Mouse (Mus musculus) C2C12 (cell line): ENCODE measurements at regions not wholly inside any gene's neighbourhood (a gene's known extent, or its start where the extent isn't known, plus 50 kb on each side); places are given as distances from the start of the nearest gene placed in this dataset.
A peak's percentile ranks its signal among the peaks of the same experiment; 100 is the strongest.

Source experiments
- H3K27me3 ChIP-seq: one replicate; pipeline ENCODE4 v1.6.1; 2011; ENCODE audit not compliant: control insufficient read depth, insufficient read depth, insufficient read length
- H3K36me3 ChIP-seq: one replicate; pipeline ENCODE4 v1.6.1; 2011; ENCODE audit not compliant: control insufficient read depth, insufficient read depth
- H3K4me3 ChIP-seq: one replicate; pipeline ENCODE4 v1.5.1; 2011; ENCODE audit warnings: mild to moderate bottlenecking, control low read depth; ENCODE audit not compliant: poor library complexity, insufficient read depth, severe bottlenecking
- H3K79me2 ChIP-seq: one replicate; pipeline ENCODE4 v1.6.1; 2011; ENCODE audit not compliant: control insufficient read depth, insufficient read depth
- H3K79me3 ChIP-seq: one replicate; pipeline ENCODE4 v1.6.1; 2011; ENCODE audit warnings: low read depth, control low read depth
- H3ac ChIP-seq: one replicate; pipeline ENCODE3; 2011; ENCODE audit warnings: low read depth; ENCODE audit not compliant: control insufficient read depth, insufficient read length
- CEBPB ChIP-seq: IDR thresholded peaks from one replicate; pipeline ENCODE4 v1.6.1; 2011; ENCODE audit warnings: low read depth, mild to moderate bottlenecking, control low read depth, moderate library complexity
- CTCF ChIP-seq: IDR thresholded peaks from one replicate; pipeline ENCODE4 v1.5.1; 2011; ENCODE audit not compliant: control insufficient read depth, insufficient read depth, insufficient read length
- FOSL1 ChIP-seq: IDR thresholded peaks from one replicate; pipeline ENCODE4 v1.8.0; 2011; ENCODE audit warnings: mild to moderate bottlenecking, low read length; ENCODE audit not compliant: poor library complexity, insufficient read depth, severe bottlenecking
- MAX ChIP-seq: IDR thresholded peaks from one replicate; pipeline ENCODE4 v1.6.1; 2011; ENCODE audit warnings: mild to moderate bottlenecking, control low read depth
- MYOD1 ChIP-seq: IDR thresholded peaks from one replicate; pipeline ENCODE4 v1.6.1; 2011; ENCODE audit warnings: low read depth; ENCODE audit not compliant: control insufficient read depth, insufficient read length
- MYOG ChIP-seq: IDR thresholded peaks from one replicate; pipeline ENCODE4 v1.6.1; 2011; ENCODE audit not compliant: control insufficient read depth, insufficient read length; ENCODE audit errors: extremely low read depth
- USF1 ChIP-seq: IDR thresholded peaks from one replicate; pipeline ENCODE4 v1.6.1; 2011; ENCODE audit warnings: low read depth, mild to moderate bottlenecking, control low read depth, moderate library complexity

DNA sequence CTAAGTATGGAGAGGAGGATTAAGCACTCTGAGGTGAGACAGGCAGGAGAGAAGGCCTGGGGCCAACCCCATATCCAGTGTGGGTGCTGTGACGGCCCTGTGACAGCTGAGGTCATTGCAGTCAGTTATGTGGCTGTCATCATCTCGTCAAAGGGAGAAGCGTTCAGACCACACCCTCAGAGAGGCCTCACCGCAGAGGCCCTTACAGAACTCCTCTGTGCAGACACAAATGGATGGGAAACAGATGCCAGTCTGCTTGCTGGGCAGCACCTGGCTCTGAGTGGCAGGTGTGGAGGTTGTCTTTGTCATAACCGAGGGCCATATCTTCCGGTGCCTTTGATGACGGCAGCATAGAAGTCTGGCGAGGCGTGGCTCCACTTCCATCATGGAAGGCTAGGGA, 73.2 kb upstream of the Pmepa1 start:
- H3K79me2 ChIP-seq = no peaks in the 10 kb centered on the region
- H3K27me3 ChIP-seq = no peaks in the 10 kb centered on the region
- H3K36me3 ChIP-seq = no peaks in the 10 kb centered on the region
- no peaks in the 10 kb centered on the region for H3K79me3 ChIP-seq
- no peak overlapping the region for H3ac ChIP-seq
- TF ChIP-seq MYOD1 = peak; percentile 43
- TF ChIP-seq MYOG = no peak
- no peak for TF ChIP-seq CTCF
- no peak for TF ChIP-seq USF1
- no peak for TF ChIP-seq FOSL1
- no peak for TF ChIP-seq CEBPB
- TF ChIP-seq MAX = no peak
- no peak overlapping the region for H3K4me3 ChIP-seq

DNA sequence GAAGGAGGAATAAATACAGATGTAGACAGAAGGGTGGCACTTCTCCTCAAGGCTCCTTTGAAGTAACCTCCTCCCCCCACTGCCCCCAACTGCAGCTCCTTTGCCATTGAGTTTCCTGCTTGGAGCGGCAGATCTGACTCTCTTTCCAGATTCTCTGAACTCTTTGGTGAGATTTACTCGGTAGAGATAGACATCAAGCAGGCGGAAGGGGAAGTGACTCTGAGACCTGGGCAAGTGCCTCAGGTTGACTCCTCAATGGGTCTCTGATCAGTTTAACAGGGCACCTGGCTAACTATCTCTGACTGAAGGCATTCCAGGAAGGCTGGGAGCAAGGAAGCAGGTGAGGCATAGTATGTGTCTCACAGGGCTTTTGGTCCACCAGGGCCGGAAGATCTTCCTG, 73.6 kb upstream of the Pmepa1 start:
- Histone ChIP-seq H3ac (no peak overlapping the region), H3K27me3 (no peaks in the 10 kb centered on the region)
- no peak for TF ChIP-seq FOSL1
- TF ChIP-seq USF1 = no peak
- no peak for TF ChIP-seq CTCF
- TF ChIP-seq CEBPB = no peak
- no peak for TF ChIP-seq MYOG
- no peak for TF ChIP-seq MYOD1
- TF ChIP-seq MAX = no peak

DNA sequence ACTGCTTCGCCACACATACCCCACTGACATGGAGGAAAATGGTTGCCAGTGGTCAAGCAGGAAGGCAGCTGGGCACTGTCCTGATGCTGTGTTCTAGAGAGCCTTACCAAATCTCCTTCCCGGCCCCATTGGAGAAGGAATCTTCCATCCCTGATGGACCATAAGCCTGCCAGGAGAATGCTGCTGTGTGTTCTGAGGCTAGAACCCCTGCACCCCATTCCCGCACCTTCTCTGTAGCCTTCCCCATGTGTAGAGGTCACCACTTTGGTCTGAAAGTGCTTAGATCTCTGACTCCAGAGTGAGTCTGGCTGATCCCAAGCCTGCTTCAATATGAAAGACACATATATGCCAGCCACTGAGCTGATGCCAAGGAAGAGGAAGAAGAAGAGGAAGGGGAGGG, 74.1 kb upstream of the Pmepa1 start:
- Histone ChIP-seq H3K27me3 (no peaks in the 10 kb centered on the region), H3K79me2 (no peaks in the 10 kb centered on the region), H3K4me3 (no peak overlapping the region), H3K79me3 (no peaks in the 10 kb centered on the region), H3ac (no peak overlapping the region), H3K36me3 (no peaks in the 10 kb centered on the region)
- TF ChIP-seq MAX = no peak

More for the DNA sequence above, 73.6 kb upstream of the Pmepa1 start:
- Histone ChIP-seq H3K4me3 (no peak overlapping the region), H3K79me2 (no peaks in the 10 kb centered on the region), H3K36me3 (no peaks in the 10 kb centered on the region), H3K79me3 (no peaks in the 10 kb centered on the region)

- Histone ChIP-seq H3ac (no peak overlapping the region), H3K27me3 (no peaks in the 10 kb centered on the region), H3K4me3 (no peak overlapping the region), H3K79me3 (no peaks in the 10 kb centered on the region), H3K79me2 (no peaks in the 10 kb centered on the region), H3K36me3 (no peaks in the 10 kb centered on the region)
- no peak for TF ChIP-seq CEBPB
- TF ChIP-seq FOSL1 = no peak
- no peak for TF ChIP-seq MYOG
- TF ChIP-seq MAX = no peak
- TF ChIP-seq CTCF = no peak
- no peak for TF ChIP-seq USF1
- TF ChIP-seq MYOD1 = no peak
Measured at GRCm38 (mm10) chr2:173350831-173351230, 74.5 kb upstream of the Pmepa1 start.

GRCm38 (mm10) chr2:173351831-173352755, 75.8 kb upstream of the Pmepa1 start:
- no peaks in the 10 kb centered on the region for H3K79me3 ChIP-seq
- peak overlapping the region; percentile 3 for H3ac ChIP-seq
- no peaks in the 10 kb centered on the region for H3K36me3 ChIP-seq
- no peak overlapping the region for H3K4me3 ChIP-seq
- H3K27me3 ChIP-seq = no peaks in the 10 kb centered on the region
- H3K79me2 ChIP-seq = no peaks in the 10 kb centered on the region
- no peak for TF ChIP-seq MYOG
- no peak for TF ChIP-seq CEBPB
- no peak for TF ChIP-seq MYOD1
- TF ChIP-seq USF1 = no peak
- no peak for TF ChIP-seq FOSL1
- TF ChIP-seq CTCF = no peak
- TF ChIP-seq MAX = no peak

GRCm38 (mm10) chr2:173352756-173353139, 76.4 kb upstream of the Pmepa1 start:
- Histone ChIP-seq H3K79me2 (no peaks in the 10 kb centered on the region), H3K36me3 (no peaks in the 10 kb centered on the region), H3ac (peak overlapping the region; percentile 16), H3K27me3 (no peaks in the 10 kb centered on the region), H3K79me3 (no peaks in the 10 kb centered on the region), H3K4me3 (no peak overlapping the region)
- TF ChIP-seq USF1 (no peak), MYOG (no peak), FOSL1 (no peak), CEBPB (no peak), MYOD1 (no peak), MAX (no peak)
